Mouse (Mus musculus): ENCODE results near the gene Ppm1a. TPM values are rescaled to one million over a fixed set of nuclear protein-coding genes. Genes with fewer than 3 reads are reported as not detected.

Ppm1a gene
- total RNA-seq (2023): 132 to 147 TPM (median 134 TPM) in 4 replicates

GRCm38 (mm10) chr12:72757086-72757485 is at the start of gene Ppm1a:
Ppm1a (plus strand) TSS chr12:72757455.

Other genes with a start within 250 kb of the Ppm1a start
- gene Pcnx4, start 221.1 kb upstream of the Ppm1a start, total RNA-seq (2023): 2.9 to 4.4 TPM (median 3.0 TPM) in 4 replicates
- not detected in 4 replicates for gene Gm4756, start 107.8 kb upstream of the Ppm1a start, total RNA-seq (2023)
- 16.2 to 19.5 TPM (median 17.6 TPM) in 4 replicates for gene Dhrs7, start 92.5 kb upstream of the Ppm1a start, total RNA-seq (2023)
- not detected in 4 replicates for gene Six6, start 182.4 kb downstream of the Ppm1a start, total RNA-seq (2023)
- gene 4930447C04Rik, start 183.3 kb downstream of the Ppm1a start, total RNA-seq (2023): not detected in 4 replicates

All from B cell, adult 62 days (primary cell).